Mouse (Mus musculus): ENCODE data around the gene St6gal1. TPM values are rescaled to one million over a fixed set of nuclear protein-coding genes. Genes with fewer than 3 reads are reported as not detected.

Gene St6gal1
- polyA plus RNA-seq, 1 experiment from 2014 or later: 17.6 TPM

- no peaks in the 10 kb centered on the region for H3K36me3 ChIP-seq (ENCODE audit: control insufficient read depth, insufficient read depth, low read length)
- no peak for ATAC-seq (ENCODE audit: insufficient read depth, low FRiP score)
- H3K4me2 ChIP-seq (ENCODE audit: low read depth, low read length): no peak overlapping the region
- H3K9me3 ChIP-seq (replicated peaks; ENCODE audit: control insufficient read depth, low read length): no peaks in the 10 kb centered on the region
- H3K4me3 ChIP-seq (replicated peaks; ENCODE audit: low read length): no peak overlapping the region
- no peak overlapping the region for H3K9ac ChIP-seq (ENCODE audit: low read length)
- WGBS: 41% methylated on average over 3 of the region's 3 CpGs
- H3K27me3 ChIP-seq (ENCODE audit: control insufficient read depth, insufficient read depth, low read length): no peaks in the 10 kb centered on the region
- H3K27ac ChIP-seq (ENCODE audit: low read length): no peak overlapping the region
- peaks cover 6% of the 10 kb centered on the region; the same call in 1 of the 2 replicates for H3K4me1 ChIP-seq (ENCODE audit: control insufficient read depth, insufficient read depth, low read length)
These were observed 99.4 kb downstream of the St6gal1 start for GRCm38 (mm10) chr16:23323915-23324314.

GRCm38 (mm10) chr16:23324867-23325650, 100.5 kb downstream of the St6gal1 start:
- 69% methylated on average over 6 of the region's 6 CpGs for WGBS
- Histone ChIP-seq H3K4me3 (replicated peaks; ENCODE audit: low read length) (no peak overlapping the region), H3K9me3 (replicated peaks; ENCODE audit: control insufficient read depth, low read length) (no peaks in the 10 kb centered on the region), H3K27ac (ENCODE audit: low read length) (no peak overlapping the region), H3K4me2 (ENCODE audit: low read depth, low read length) (no peak overlapping the region), H3K27me3 (ENCODE audit: control insufficient read depth, insufficient read depth, low read length) (no peaks in the 10 kb centered on the region), H3K4me1 (ENCODE audit: control insufficient read depth, insufficient read depth, low read length) (peaks cover 6% of the 10 kb centered on the region; the same call in 1 of the 2 replicates), H3K9ac (ENCODE audit: low read length) (no peak overlapping the region), H3K36me3 (ENCODE audit: control insufficient read depth, insufficient read depth, low read length) (no peaks in the 10 kb centered on the region)
- no peak for ATAC-seq (ENCODE audit: insufficient read depth, low FRiP score)

- ATAC-seq (ENCODE audit: insufficient read depth, low FRiP score): peak; percentile 68; the same call in 1 of the 2 replicates
- Histone ChIP-seq H3K27ac (ENCODE audit: low read length) (peak overlapping the region; percentile 22; the same call in 1 of the 2 replicates), H3K9ac (ENCODE audit: low read length) (no peak overlapping the region), H3K36me3 (ENCODE audit: control insufficient read depth, insufficient read depth, low read length) (no peaks in the 10 kb centered on the region), H3K4me2 (ENCODE audit: low read depth, low read length) (no peak overlapping the region), H3K4me3 (replicated peaks; ENCODE audit: low read length) (no peak overlapping the region), H3K4me1 (ENCODE audit: control insufficient read depth, insufficient read depth, low read length) (peaks cover 6% of the 10 kb centered on the region; the same call in 1 of the 2 replicates), H3K9me3 (replicated peaks; ENCODE audit: control insufficient read depth, low read length) (no peaks in the 10 kb centered on the region), H3K27me3 (ENCODE audit: control insufficient read depth, insufficient read depth, low read length) (no peaks in the 10 kb centered on the region)
- WGBS: 43% methylated on average over 6 of the region's 6 CpGs
These were observed 102.1 kb downstream of the St6gal1 start for GRCm38 (mm10) chr16:23326664-23327063.

GRCm38 (mm10) chr16:23327266-23327665, 102.7 kb downstream of the St6gal1 start:
- no peaks in the 10 kb centered on the region for H3K9me3 ChIP-seq (replicated peaks; ENCODE audit: control insufficient read depth, low read length)
- H3K4me2 ChIP-seq (ENCODE audit: low read depth, low read length): no peak overlapping the region
- no peak for ATAC-seq (ENCODE audit: insufficient read depth, low FRiP score)
- no peak overlapping the region for H3K9ac ChIP-seq (ENCODE audit: low read length)
- no peaks in the 10 kb centered on the region for H3K36me3 ChIP-seq (ENCODE audit: control insufficient read depth, insufficient read depth, low read length)
- no peak overlapping the region for H3K4me3 ChIP-seq (replicated peaks; ENCODE audit: low read length)
- 86% methylated on average over 7 of the region's 7 CpGs for WGBS
- peaks cover 6% of the 10 kb centered on the region; the same call in 1 of the 2 replicates for H3K4me1 ChIP-seq (ENCODE audit: control insufficient read depth, insufficient read depth, low read length)
- no peaks in the 10 kb centered on the region for H3K27me3 ChIP-seq (ENCODE audit: control insufficient read depth, insufficient read depth, low read length)
- no peak overlapping the region for H3K27ac ChIP-seq (ENCODE audit: low read length)

GRCm38 (mm10) chr16:23328201-23328600, 103.7 kb downstream of the St6gal1 start:
- peaks cover 10% of the 10 kb centered on the region for H3K4me1 ChIP-seq (ENCODE audit: control insufficient read depth, insufficient read depth, low read length)

GRCm38 (mm10) chr16:23332136-23332535, 107.6 kb downstream of the St6gal1 start:
- Histone ChIP-seq H3K36me3 (ENCODE audit: control insufficient read depth, insufficient read depth, low read length) (no peaks in the 10 kb centered on the region), H3K27ac (ENCODE audit: low read length) (no peak overlapping the region), H3K4me2 (ENCODE audit: low read depth, low read length) (no peak overlapping the region), H3K4me3 (replicated peaks; ENCODE audit: low read length) (no peak overlapping the region), H3K4me1 (ENCODE audit: control insufficient read depth, insufficient read depth, low read length) (peaks cover 4% of the 10 kb centered on the region; the same call in 1 of the 2 replicates), H3K27me3 (ENCODE audit: control insufficient read depth, insufficient read depth, low read length) (no peaks in the 10 kb centered on the region), H3K9ac (ENCODE audit: low read length) (no peak overlapping the region), H3K9me3 (replicated peaks; ENCODE audit: control insufficient read depth, low read length) (no peaks in the 10 kb centered on the region)
- WGBS: 45% methylated on average over 2 of the region's 2 CpGs
- ATAC-seq (ENCODE audit: insufficient read depth, low FRiP score): no peak

More at GRCm38 (mm10) chr16:23328201-23328600, 103.7 kb downstream of the St6gal1 start:
- 86% methylated on average over 7 of the region's 7 CpGs for WGBS
- no peak overlapping the region for H3K27ac ChIP-seq (ENCODE audit: low read length)
- H3K36me3 ChIP-seq (ENCODE audit: control insufficient read depth, insufficient read depth, low read length): no peaks in the 10 kb centered on the region
- no peak overlapping the region for H3K4me3 ChIP-seq (replicated peaks; ENCODE audit: low read length)
- no peak for ATAC-seq (ENCODE audit: insufficient read depth, low FRiP score)
- no peaks in the 10 kb centered on the region for H3K9me3 ChIP-seq (replicated peaks; ENCODE audit: control insufficient read depth, low read length)
- no peaks in the 10 kb centered on the region for H3K27me3 ChIP-seq (ENCODE audit: control insufficient read depth, insufficient read depth, low read length)
- no peak overlapping the region for H3K4me2 ChIP-seq (ENCODE audit: low read depth, low read length)
- no peak overlapping the region for H3K9ac ChIP-seq (ENCODE audit: low read length)

GRCm38 (mm10) chr16:23332686-23333085, 108.1 kb downstream of the St6gal1 start:
- Histone ChIP-seq H3K9me3 (replicated peaks; ENCODE audit: control insufficient read depth, low read length) (no peaks in the 10 kb centered on the region), H3K36me3 (ENCODE audit: control insufficient read depth, insufficient read depth, low read length) (no peaks in the 10 kb centered on the region), H3K4me3 (replicated peaks; ENCODE audit: low read length) (no peak overlapping the region), H3K27me3 (ENCODE audit: control insufficient read depth, insufficient read depth, low read length) (no peaks in the 10 kb centered on the region), H3K27ac (ENCODE audit: low read length) (no peak overlapping the region), H3K4me1 (ENCODE audit: control insufficient read depth, insufficient read depth, low read length) (peaks cover 4% of the 10 kb centered on the region; the same call in 1 of the 2 replicates), H3K9ac (ENCODE audit: low read length) (no peak overlapping the region), H3K4me2 (ENCODE audit: low read depth, low read length) (no peak overlapping the region)
- ATAC-seq (ENCODE audit: insufficient read depth, low FRiP score): no peak
- 58% methylated on average over 6 of the region's 6 CpGs for WGBS

GRCm38 (mm10) chr16:23333875-23334551, 109.5 kb downstream of the St6gal1 start:
- no peak overlapping the region for H3K27ac ChIP-seq (ENCODE audit: low read length)
- peaks cover 4% of the 10 kb centered on the region; the same call in 1 of the 2 replicates for H3K4me1 ChIP-seq (ENCODE audit: control insufficient read depth, insufficient read depth, low read length)
- no peak for ATAC-seq (ENCODE audit: insufficient read depth, low FRiP score)
- WGBS: 69% methylated on average over 6 of the region's 6 CpGs
- no peaks in the 10 kb centered on the region for H3K36me3 ChIP-seq (ENCODE audit: control insufficient read depth, insufficient read depth, low read length)
- no peaks in the 10 kb centered on the region for H3K9me3 ChIP-seq (replicated peaks; ENCODE audit: control insufficient read depth, low read length)
- no peaks in the 10 kb centered on the region for H3K27me3 ChIP-seq (ENCODE audit: control insufficient read depth, insufficient read depth, low read length)
- no peak overlapping the region for H3K4me3 ChIP-seq (replicated peaks; ENCODE audit: low read length)
- H3K9ac ChIP-seq (ENCODE audit: low read length): no peak overlapping the region
- H3K4me2 ChIP-seq (ENCODE audit: low read depth, low read length): no peak overlapping the region

- H3K9ac ChIP-seq (ENCODE audit: low read length): no peak overlapping the region
- no peak for ATAC-seq (ENCODE audit: insufficient read depth, low FRiP score)
- 36% methylated on average over 4 of the region's 4 CpGs for WGBS
- H3K27ac ChIP-seq (ENCODE audit: low read length): no peak overlapping the region
- H3K36me3 ChIP-seq (ENCODE audit: control insufficient read depth, insufficient read depth, low read length): no peaks in the 10 kb centered on the region
- H3K9me3 ChIP-seq (replicated peaks; ENCODE audit: control insufficient read depth, low read length): no peaks in the 10 kb centered on the region; the same call in 1 of the 2 replicates
- H3K4me3 ChIP-seq (replicated peaks; ENCODE audit: low read length): no peak overlapping the region
- peaks cover 4% of the 10 kb centered on the region; the same call in 1 of the 2 replicates for H3K4me1 ChIP-seq (ENCODE audit: control insufficient read depth, insufficient read depth, low read length)
- H3K27me3 ChIP-seq (ENCODE audit: control insufficient read depth, insufficient read depth, low read length): no peaks in the 10 kb centered on the region
- no peak overlapping the region for H3K4me2 ChIP-seq (ENCODE audit: low read depth, low read length)
These were observed 112.8 kb downstream of the St6gal1 start for GRCm38 (mm10) chr16:23337317-23337716.
